Mouse (Mus musculus) neutrophil, adult 83 days (primary cell): ENCODE measurements around the gene Atp5g2. TPM values are rescaled to one million over a fixed set of nuclear protein-coding genes. Genes with fewer than 3 reads are reported as not detected.

Experiments used
- total RNA-seq, 2 experiments: library from RNA; stranded (reverse); gene quantifications; one replicate each; pipeline ENCODE4 v1.2.4; 2023

The Atp5g2 gene
- 1 to 10 TPM; 2.3 to 2.8 TPM for total RNA-seq

DNA sequence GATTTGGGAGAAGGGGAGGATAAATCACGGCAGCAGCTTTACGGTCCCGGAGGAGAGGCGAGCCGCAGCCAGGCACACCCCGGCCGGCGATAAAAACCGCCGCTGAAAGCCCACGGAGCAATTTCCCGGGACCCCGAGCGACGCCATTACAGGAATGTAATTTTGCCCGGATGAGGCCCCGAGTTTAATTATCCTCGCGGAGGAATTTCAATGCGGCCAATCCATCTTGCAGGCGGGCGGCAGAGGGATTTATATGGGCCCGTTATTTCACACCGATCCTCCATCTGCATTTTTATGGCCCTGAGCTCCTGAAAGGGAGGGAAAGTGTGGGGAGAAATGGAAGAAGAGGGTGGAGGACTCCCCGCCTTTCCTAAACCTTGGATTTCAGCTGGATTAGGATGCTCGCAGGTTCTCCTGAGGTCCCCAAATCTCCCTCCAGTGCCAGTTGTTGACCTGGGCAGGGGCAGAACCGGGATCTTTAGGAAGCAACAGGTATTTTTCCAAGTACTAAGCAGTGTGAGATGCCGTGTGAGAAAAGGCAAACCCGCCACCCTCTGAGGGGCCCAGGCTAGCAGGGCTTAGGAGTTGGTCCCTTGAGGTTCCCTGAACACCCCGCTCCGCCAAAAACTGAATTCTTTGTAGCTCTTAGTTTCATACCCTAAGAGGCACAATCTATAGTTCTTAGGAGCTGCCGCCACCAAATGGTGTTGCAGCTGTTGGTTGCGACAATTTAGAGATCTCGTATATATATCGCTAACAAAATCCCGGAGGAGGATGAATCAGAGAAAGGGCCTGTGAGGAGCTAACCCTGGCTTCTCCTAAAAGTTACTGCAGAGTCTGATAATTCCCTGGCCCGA lies at the start of gene Atp5g2:
Gene Atp5g2, minus strand, starts transcription at position 138 of the 857 bp plus-strand sequence.

GRCm38 (mm10) chr15:102624970-102625686 lies 47.0 kb downstream of the Atp5g2 start, which contains the start of the genes Gm28047 and Atf7:
Gene Gm28047, minus strand, starts transcription at chr15:102625067.
Gene Atf7, minus strand, starts transcription at chr15:102625464.

Other genes starting within 250 kb of the Atp5g2 start
- 1 to 10 TPM in 1 of 2 experiments, not detected in 1; 2.0 TPM for gene Amhr2, start 227.0 kb downstream of the Atp5g2 start, total RNA-seq
- gene Prr13, start 213.3 kb downstream of the Atp5g2 start, total RNA-seq: 100 to 1,000 TPM; 305 to 384 TPM
- gene Pcbp2, start 201.8 kb downstream of the Atp5g2 start, total RNA-seq: 100 to 1,000 TPM; 519 to 536 TPM
- 1 to 10 TPM; 4.9 to 5.8 TPM for gene Gm10337, start 168.6 kb downstream of the Atp5g2 start, total RNA-seq
- gene Map3k12, start 155.3 kb downstream of the Atp5g2 start, total RNA-seq: under 1 TPM; 0.26 to 0.42 TPM
- gene Tarbp2, start 154.2 kb downstream of the Atp5g2 start, total RNA-seq: 10 to 100 TPM; 18.1 to 18.4 TPM
- gene Npff, start 147.4 kb downstream of the Atp5g2 start, total RNA-seq: 1 to 10 TPM; 5.3 to 7.1 TPM
- gene Gm28047, start 47.3 kb downstream of the Atp5g2 start, total RNA-seq: under 1 TPM in 1 of 2 experiments, not detected in 1; 0.86 TPM
- 10 to 100 TPM; 69.5 to 74.2 TPM for gene Atf7, start 46.9 kb downstream of the Atp5g2 start, total RNA-seq
- 10 to 100 TPM; 15.8 to 16.9 TPM for gene Calcoco1, start 49.8 kb upstream of the Atp5g2 start, total RNA-seq
- not detected for gene Hoxc13, start 248.8 kb upstream of the Atp5g2 start, total RNA-seq